ENCODE assay signal across 8 mouse cellular contexts in the genomic region with DNA sequence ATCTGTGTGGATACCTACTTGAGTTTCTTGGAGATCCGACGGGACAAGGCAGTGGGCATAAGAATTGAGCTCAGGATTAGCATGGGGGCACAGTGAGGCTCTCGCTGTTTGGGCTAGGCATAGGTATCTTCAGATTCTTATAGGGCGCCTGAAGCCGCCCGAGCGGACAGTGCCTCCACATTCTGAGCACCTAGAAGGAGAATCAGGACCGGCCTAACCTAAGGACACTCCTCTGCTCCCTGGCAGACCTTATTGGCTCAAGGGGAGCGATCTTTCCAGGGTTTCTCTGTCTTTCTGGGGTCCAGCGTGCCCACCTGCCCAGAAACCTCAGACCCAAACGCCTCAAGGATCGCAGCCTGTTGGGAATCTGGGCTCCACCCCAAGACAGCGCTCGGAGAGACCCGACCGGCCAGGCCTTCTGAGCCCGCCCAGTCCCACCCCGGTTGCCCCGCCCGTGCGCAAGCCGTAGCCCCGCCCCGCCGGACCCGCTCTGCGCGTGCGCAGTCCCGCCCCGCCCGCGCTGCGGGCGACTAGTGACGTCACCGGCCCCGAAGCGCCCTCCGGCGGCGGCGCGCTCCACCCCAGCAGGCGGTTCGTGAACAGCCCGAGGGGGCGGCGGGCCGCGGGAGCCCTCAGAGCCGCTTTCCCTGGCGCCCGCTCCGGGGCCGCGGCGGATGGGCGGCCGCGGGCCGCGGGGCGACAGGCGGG. TPM values are rescaled to one million over a fixed set of nuclear protein-coding genes. Genes with fewer than 3 reads are reported as not detected.
DNase-seq lines count a peak whose midpoint lies in the region; ATAC-seq and TF ChIP-seq lines count a peak whose summit lies in the region.

Gene Dvl1 (plus strand): TSS at position 532 of the 708 bp plus-strand sequence.

- peak within 1 kb of the TSS; percentile 82 for H3K9ac ChIP-seq in MEL (ENCODE audit: control insufficient read depth, low read depth, low read length, poor library complexity, severe bottlenecking)
- peak within 1 kb of the TSS; percentile 83 for H3K9ac ChIP-seq in lung, embryonic 14.5 days

- H3K79me2 ChIP-seq in MEL (ENCODE audit: control insufficient read depth, insufficient read depth, low read length, poor library complexity), result peaks cover 44% of the 10 kb centered on the region

- H3K9me3 ChIP-seq in MEL (replicated peaks; ENCODE audit: insufficient read depth, low read length), result no peaks in the 10 kb centered on the region
- H3K9me3 ChIP-seq in lung, embryonic 14.5 days (ENCODE audit: low read depth, low read length), result no peaks in the 10 kb centered on the region

- H3K4me2 ChIP-seq in lung, embryonic 14.5 days, result peak within 1 kb of the TSS; percentile 96

- no peaks in the 10 kb centered on the region for H3K27me3 ChIP-seq in MEL (ENCODE audit: control insufficient read depth in 1 of 2, insufficient read depth in 2 of 2, low read length in 2 of 2)
- H3K27me3 ChIP-seq in lung, embryonic 14.5 days (ENCODE audit: insufficient read depth, low read length), result no peaks in the 10 kb centered on the region

- peak in 2 of 3 experiments; percentile 58 to 80; a peak in 4 of 6 replicates for TF ChIP-seq CTCF in MEL (IDR thresholded peaks at IDR 0.05 in 2 of 3, conservative IDR thresholded peaks at IDR 0.05 in 1 of 3; ENCODE audit: control insufficient read depth in 1 of 3, insufficient read depth in 1 of 3, low read depth in 2 of 3, low read length in 3 of 3, poor library complexity in 1 of 3, severe bottlenecking in 1 of 3)
- no peak; the same call in 1 of the 2 replicates for TF ChIP-seq CTCF in lung, embryonic 14.5 days (IDR thresholded peaks at IDR 0.05; ENCODE audit: low read depth)

- no peak within 1 kb of the TSS for H3K27ac ChIP-seq in MEL (ENCODE audit: control insufficient read depth, low read depth, low read length)
- H3K27ac ChIP-seq in lung, embryonic 14.5 days (ENCODE audit: low read depth), result peak within 1 kb of the TSS; percentile 51; the same call in 1 of the 2 replicates

- no peak for TF ChIP-seq RAD21 in MEL (IDR thresholded peaks at IDR 0.05; ENCODE audit: low read depth, low read length)

- H3K4me3 ChIP-seq in MEL (ENCODE audit: control insufficient read depth in 1 of 2, insufficient read depth in 1 of 2, low read depth in 2 of 2, low read length in 2 of 2), result peak within 1 kb of the TSS; percentile 75 to 98
- H3K4me3 ChIP-seq in lung, embryonic 14.5 days (ENCODE audit: low read depth, low read length), result peak within 1 kb of the TSS; percentile 87

- TF ChIP-seq EP300 in MEL (IDR thresholded peaks at IDR 0.05; ENCODE audit: low read depth in 1 of 2, low read length in 2 of 2), result no peak

- H3K36me3 ChIP-seq in MEL (ENCODE audit: control insufficient read depth in 1 of 2, insufficient read depth in 2 of 2, low read length in 2 of 2), result peaks cover 0 to 15% of the 10 kb centered on the region in 2 experiments; a peak in 3 of 4 replicates
- peaks cover 25% of the 10 kb centered on the region; the same call in 1 of the 2 replicates for H3K36me3 ChIP-seq in lung, embryonic 14.5 days (ENCODE audit: insufficient read depth)

- whole genome bisulfite sequencing in lung, embryonic 14.5 days, result 1% methylated on average over 52 of the region's 65 CpGs

- peak; percentile 93 for ATAC-seq in lung, embryonic 14.5 days (ENCODE audit: insufficient read depth)
- ATAC-seq in neutrophil, adult 5-6 weeks (ENCODE audit: extremely low read depth, insufficient number of reproducible peaks, low FRiP score, poor library complexity, severe bottlenecking), result peak; percentile 67

- DNase-seq in MEL (ENCODE audit: low read depth, low spot score), result peak; percentile 87
- DNase-seq in cerebellum, adult 8-10 months, result peak; percentile 96
- peak; percentile 91 for DNase-seq in forelimb bud, embryonic 11.5 days (ENCODE audit: low read depth, low spot score)
- DNase-seq in heart, postnatal 4 days, result peak; percentile 98
- DNase-seq in layer of hippocampus, adult 8-10 months (ENCODE audit: low spot score in 2 of 2), result peak; percentile 80 to 91
- peak; percentile 96 for DNase-seq in lung, embryonic 14.5 days
- DNase-seq in testis, postnatal 14 days (ENCODE audit: low spot score), result peak; percentile 92

- TF ChIP-seq POLR2A in MEL (IDR thresholded peaks at IDR 0.05; ENCODE audit: control insufficient read depth in 1 of 2, insufficient read depth in 1 of 2, low read depth in 1 of 2, low read length in 2 of 2, poor library complexity in 1 of 2), result peak; percentile 68 to 72; a peak in 3 of 4 replicates

- H3K4me1 ChIP-seq in MEL (ENCODE audit: control insufficient read depth in 1 of 2, insufficient read depth in 2 of 2, low read length in 2 of 2), result peaks cover 19 to 34% of the 10 kb centered on the region in 2 experiments
- H3K4me1 ChIP-seq in lung, embryonic 14.5 days (ENCODE audit: insufficient read depth), result peaks cover 8% of the 10 kb centered on the region; the same call in 1 of the 2 replicates

TF ChIP-seq in MEL, 35 proteins besides CTCF, POLR2A, EP300 and RAD21:
- TF ChIP-seq SMC3 (IDR thresholded peaks at IDR 0.05; ENCODE audit: low read depth, low read length) (no peak), RCOR1 (IDR thresholded peaks at IDR 0.05; ENCODE audit: low read depth, low read length) (no peak), KAT2A (conservative IDR thresholded peaks at IDR 0.05; ENCODE audit: low read depth, low read length) (no peak; the same call in 1 of the 2 replicates), MXI1 (IDR thresholded peaks at IDR 0.05; ENCODE audit: low read depth, low read length) (peak; percentile 15; the same call in 1 of the 2 replicates), NELFE (IDR thresholded peaks at IDR 0.05; ENCODE audit: low read depth, low read length) (peak; percentile 64), MAX (IDR thresholded peaks at IDR 0.05; ENCODE audit: low read length) (no peak), GABPA (IDR thresholded peaks at IDR 0.05; ENCODE audit: low read depth, low read length) (no peak), E2F4 (IDR thresholded peaks at IDR 0.05; ENCODE audit: borderline replicate concordance, low read depth, low read length) (no peak), ZKSCAN1 (IDR thresholded peaks at IDR 0.05; ENCODE audit: low read depth, low read length) (no peak), MYC (IDR thresholded peaks at IDR 0.05; ENCODE audit: low read depth, low read length) (no peak), POLR2AphosphoS2 (IDR thresholded peaks at IDR 0.05; ENCODE audit: low read length) (peak; percentile 50; the same call in 1 of the 2 replicates), CHD2 (IDR thresholded peaks at IDR 0.05; ENCODE audit: low read length) (no peak), JUND (IDR thresholded peaks at IDR 0.05; ENCODE audit: low read depth, low read length) (no peak), CHD1 (IDR thresholded peaks at IDR 0.05; ENCODE audit: low read depth, low read length) (no peak), BHLHE40 (IDR thresholded peaks at IDR 0.05; ENCODE audit: borderline replicate concordance, low read depth, low read length) (no peak), MYB (IDR thresholded peaks at IDR 0.05; ENCODE audit: low read depth, low read length) (no peak), NRF1 (IDR thresholded peaks at IDR 0.05; ENCODE audit: insufficient read depth, low read depth, low read length, poor library complexity, severe bottlenecking) (peak; percentile 86), ELF1 (IDR thresholded peaks at IDR 0.05; ENCODE audit: low read depth, low read length) (no peak), MAZ (IDR thresholded peaks at IDR 0.05; ENCODE audit: low read depth, low read length) (peak; percentile 84; the same call in 1 of the 2 replicates), TAL1 (IDR thresholded peaks at IDR 0.05; ENCODE audit: low read length) (no peak), SIN3A (IDR thresholded peaks at IDR 0.05; ENCODE audit: low read length) (peak; percentile 8; the same call in 1 of the 2 replicates), ZMIZ1 (IDR thresholded peaks at IDR 0.05; ENCODE audit: low read depth, low read length) (no peak), TBP (IDR thresholded peaks at IDR 0.05; ENCODE audit: low read depth, low read length) (no peak), TCF12 (IDR thresholded peaks at IDR 0.05; ENCODE audit: low read depth, low read length) (peak; percentile 46; the same call in 1 of the 2 replicates)

RNA-seq across cellular contexts. Expression of gene Dvl1, which starts in this region (rescaled TPM):
- total RNA-seq in MEL (2012; rRNA removed), result 43.4 and 56.8 TPM in 2 replicates
- polyA plus RNA-seq in MEL (2012; ENCODE audit: insufficient read depth in 1 of 2, insufficient read length in 2 of 2, low read depth in 1 of 2, low replicate concordance in 2 of 2, missing spikeins in 1 of 2), result 10 to 100 TPM in 1 of 2 experiments, not detected in 1; 60.3 TPM
- 10 to 100 TPM; 32.8 to 33.2 TPM for total RNA-seq in heart, postnatal 4 days (2021)
- 10 to 100 TPM; 71.0 to 91.3 (median 82.6) TPM for total RNA-seq in layer of hippocampus, adult 8-10 months (2022)
- 11.3 and 17.8 TPM in 2 replicates for polyA plus RNA-seq in lung, embryonic 14.5 days (2014; fragmentation: Nextera tagmentation; extraction: Ambion mirVana)
- total RNA-seq in neutrophil, adult 5-6 weeks (2017), result 32.8 and 39.2 TPM in 2 replicates
